Mouse (Mus musculus) ES-CJ7 (cell line): ENCODE measurements around the gene AU018091.
A peak's percentile ranks its signal among the peaks of the same experiment; 100 is the strongest.
"Not testable (repeated sequence)": the region's sequence is repeated elsewhere in the genome, so short reads cannot be mapped to it uniquely, and the experiment has no call there.

Experiments
- DNase-seq: peaks from one replicate; pipeline ENCODE4 v3.0.0; 2011; ENCODE audit warnings: low read depth, low spot score

The AU018091 gene

GRCm38 (mm10) chr7:3168925-3169324, at the start of gene AU018091:
Gene AU018091 (minus strand): TSS chr7:3169203.
- DNase-seq: peak; percentile 73

DNA sequence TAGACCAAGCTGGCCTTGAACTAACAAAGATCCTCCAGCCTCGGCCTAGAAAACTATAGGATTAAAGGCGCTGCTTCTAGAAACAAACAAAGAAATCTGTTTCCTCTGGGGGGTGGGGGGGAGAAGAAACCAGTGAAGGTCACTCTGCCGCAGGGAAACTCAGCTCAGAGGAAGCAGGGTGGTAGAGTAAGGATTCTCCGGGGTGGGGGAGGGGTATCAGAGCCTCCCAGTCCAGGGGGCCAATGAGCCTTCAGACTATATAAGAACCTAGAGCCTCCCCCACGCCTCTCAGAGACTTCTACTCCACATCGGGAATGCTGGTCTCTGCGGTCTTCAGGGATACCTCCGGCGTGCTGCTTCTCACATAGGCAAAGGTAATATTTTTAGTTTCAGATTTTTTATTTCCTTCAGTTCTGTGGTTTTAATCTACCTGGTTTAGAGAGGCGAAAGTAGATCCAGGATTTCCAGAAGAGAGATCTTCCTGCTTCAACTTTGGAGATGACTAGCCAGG, 48.6 kb upstream of the AU018091 start:
- DNase-seq: peak; percentile 99

DNA sequence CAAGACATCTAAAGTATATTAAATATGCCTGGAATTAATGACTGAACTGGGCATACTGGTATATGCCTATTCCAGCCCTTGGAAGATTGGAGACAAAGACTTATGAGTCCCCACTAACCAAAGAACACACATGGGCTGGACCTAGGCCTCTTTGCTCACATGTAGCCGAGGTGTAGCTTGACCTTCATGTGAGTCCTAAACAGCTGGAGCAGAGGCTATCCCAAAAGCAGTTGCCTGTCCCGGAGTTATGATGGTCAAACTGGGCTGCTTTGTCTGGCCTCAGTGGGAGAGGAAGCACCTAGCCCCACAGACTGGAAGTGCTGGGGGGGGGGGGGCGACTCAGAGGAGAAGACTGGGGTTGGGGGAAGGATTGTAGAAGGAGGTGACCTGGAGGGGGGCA, 47.3 kb upstream of the AU018091 start:
- peak; percentile 63 for DNase-seq

- peak; percentile 94 for DNase-seq
Measured at GRCm38 (mm10) chr7:3213557-3213956, 44.6 kb upstream of the AU018091 start.

DNA sequence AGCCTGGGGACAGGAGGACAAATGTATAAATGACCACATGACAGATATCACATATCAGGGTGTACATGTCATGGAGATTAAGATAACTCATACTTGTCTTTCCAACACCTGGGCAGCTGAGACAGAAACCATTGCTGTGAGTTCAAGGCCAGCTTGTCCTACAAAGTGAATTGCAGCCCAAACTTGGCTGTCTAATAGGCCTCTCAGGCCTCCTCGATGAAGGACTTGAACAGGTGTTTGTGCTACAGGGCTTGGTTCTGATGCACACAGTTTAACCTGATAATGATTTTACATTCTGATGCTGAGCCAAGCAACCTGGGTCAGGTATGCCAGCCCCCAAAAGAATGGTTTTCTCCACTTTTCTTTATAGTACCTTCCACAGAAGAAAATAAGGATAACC, 44.2 kb upstream of the AU018091 start:
- peak; percentile 72 for DNase-seq

DNA sequence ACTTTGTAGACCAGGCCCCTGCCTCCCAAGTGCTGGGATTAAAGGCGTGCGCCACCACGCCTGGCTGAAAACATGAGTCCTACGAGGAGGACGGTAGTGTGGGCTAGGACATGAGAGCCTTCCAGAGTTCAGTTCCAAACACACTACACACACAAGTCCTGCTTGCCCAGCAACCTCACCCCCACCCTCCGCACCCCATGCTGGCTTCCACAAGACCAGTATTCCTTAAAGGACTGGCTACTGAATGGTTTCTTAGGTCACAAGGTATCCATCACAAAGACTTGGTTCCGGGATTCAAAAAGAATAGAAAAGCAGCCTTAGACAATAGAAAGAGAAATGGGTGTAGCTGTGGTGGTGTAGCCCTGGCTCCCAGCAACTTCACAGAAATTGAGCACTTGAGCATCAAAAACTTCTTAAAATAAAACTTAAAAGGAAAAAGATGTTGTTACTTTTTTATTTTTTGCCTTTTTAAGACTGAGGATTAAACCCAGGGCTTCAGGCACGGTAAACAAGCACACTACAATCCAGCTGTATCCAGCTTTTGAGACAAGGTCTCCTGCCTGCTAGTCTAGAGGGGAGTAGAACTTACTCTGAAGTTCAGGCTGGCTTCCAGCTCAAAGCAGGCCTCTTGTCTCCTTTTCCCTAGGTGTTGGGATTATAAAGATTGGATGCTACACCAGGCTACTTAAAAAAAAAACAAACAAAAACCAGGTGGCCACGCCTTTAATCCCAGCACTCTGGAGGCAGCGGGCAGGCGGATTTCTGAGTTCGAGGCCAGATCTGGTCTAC, 43.2 kb upstream of the AU018091 start:
- peak; percentile 96 for DNase-seq

GRCm38 (mm10) chr7:3211518-3211917, 42.5 kb upstream of the AU018091 start:
- DNase-seq: peak; percentile 83

DNA sequence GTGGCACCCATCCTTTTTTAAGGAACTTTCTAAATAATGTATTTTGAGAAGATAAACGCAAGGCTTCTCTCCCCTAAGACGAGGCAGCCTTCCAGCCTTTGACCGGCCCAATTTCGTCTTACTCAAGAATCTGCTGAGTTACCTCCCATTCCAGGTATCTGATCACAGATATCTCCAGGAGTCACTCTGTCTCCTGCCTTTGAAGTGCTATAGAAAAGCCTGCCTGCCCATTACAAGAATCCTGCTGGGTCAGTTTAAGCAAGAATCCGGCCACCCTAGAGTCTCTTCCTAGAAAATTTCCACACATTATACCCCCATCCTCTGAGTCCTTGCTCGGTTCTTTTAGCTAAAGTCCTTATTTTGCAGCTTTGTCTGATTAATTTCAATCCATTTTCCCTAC, 41.6 kb upstream of the AU018091 start:
- peak; percentile 71 for DNase-seq

DNA sequence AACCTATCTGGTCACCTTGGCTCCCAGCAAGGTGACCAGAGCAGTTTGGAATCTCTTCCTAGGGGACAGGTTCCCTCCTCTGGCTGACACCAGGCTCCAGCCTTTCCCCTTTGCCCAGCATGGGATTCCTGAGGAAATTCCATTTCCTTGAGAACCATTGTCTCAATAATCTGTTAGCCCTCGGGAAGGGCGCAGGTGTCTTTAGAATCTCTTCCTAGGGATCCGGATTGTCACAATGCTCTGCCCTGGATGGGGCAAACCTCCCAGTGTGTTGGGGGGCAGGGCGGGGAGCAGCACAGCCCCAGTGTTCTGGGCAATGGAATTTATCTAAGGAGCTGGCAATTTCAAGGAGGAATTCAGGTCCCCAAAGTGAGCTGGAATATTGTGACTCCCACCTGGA, 37.5 kb upstream of the AU018091 start:
- DNase-seq: peak; percentile 98

DNA sequence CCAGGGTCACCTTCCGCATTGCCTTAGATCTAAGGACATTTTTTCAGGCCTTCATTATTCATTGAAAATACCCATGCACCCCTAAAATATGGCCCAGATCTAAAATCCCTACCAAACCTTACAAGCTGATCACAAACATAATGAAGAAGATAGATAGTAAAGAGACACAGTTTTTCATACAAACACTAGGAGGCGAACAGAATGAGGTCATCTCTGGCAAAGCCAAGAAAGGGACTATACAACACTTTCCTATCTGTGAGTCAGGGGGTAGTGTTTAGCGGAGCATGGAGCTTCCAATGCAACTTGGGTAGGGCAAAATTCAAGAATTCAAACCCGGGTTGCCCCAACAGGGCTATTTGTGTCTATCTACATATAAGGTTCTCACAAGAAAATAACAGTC, 35.6 kb upstream of the AU018091 start:
- peak; percentile 77 for DNase-seq

DNA sequence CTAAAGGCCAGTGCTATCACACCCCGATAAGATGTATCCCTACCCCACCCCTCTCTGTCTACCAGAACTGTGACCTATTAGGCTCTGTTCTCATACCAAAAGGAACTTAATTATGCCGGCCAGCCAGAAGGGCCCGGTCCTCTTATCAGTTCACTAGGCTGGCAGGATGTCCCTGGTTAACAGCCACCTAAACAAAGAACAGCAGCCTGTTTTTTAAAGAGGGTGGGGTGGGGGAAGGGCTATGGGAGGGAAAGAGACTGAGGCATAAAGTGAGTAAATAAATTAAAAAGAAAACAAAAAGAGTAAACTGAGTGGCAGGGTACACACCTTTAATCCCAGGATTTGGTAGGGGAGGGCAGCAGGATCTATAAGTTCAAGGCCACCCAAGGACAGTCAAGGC, 34.9 kb upstream of the AU018091 start:
- DNase-seq: peak; percentile 83

GRCm38 (mm10) chr7:3201134-3201705, 32.2 kb upstream of the AU018091 start:
- DNase-seq: peak; percentile 99

DNA sequence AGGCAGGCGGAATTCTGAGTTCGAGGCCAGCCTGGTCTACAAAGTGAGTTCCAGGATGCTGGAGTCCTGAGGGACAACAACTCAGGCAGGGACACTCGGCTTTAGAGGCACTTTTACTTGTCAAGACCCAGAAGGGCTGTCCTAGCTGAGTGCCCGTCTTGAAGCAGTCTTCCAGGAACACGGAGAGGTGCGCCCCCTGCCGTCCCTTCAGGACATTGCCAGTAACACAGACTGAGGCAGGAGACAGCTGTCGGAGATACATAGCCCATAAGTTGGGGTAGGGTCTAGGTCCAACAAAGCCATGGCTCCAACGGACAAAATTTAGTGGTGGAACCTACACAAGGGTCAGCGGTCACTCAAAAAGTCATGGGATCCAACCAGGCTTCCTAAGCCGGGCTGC, 29.9 kb upstream of the AU018091 start:
- DNase-seq: peak; percentile 92

- peak; percentile 83 for DNase-seq
Measured at GRCm38 (mm10) chr7:3195850-3196249, 26.8 kb upstream of the AU018091 start.

GRCm38 (mm10) chr7:3194531-3194930, 25.5 kb upstream of the AU018091 start:
- DNase-seq: peak; percentile 49

DNA sequence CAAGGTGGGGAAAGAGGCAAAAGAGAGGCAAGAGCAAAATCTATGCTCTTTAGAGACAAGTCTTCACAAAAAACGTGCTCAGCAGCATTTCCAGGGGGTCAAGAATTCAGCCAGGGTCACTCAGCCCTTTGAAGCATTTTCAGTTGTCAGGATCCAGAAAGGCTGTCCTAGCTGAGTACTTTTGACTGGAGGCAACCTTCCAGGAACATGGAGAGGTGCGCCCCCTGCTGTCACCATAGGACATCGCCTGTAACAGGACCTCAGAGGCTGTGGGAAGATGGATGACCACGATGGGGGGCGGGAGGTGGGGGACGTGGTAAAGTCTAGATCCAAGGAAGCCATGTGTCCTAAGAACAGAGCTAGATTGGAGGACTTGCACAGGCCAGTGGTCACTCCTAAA, 24.9 kb upstream of the AU018091 start:
- DNase-seq: peak; percentile 96

DNA sequence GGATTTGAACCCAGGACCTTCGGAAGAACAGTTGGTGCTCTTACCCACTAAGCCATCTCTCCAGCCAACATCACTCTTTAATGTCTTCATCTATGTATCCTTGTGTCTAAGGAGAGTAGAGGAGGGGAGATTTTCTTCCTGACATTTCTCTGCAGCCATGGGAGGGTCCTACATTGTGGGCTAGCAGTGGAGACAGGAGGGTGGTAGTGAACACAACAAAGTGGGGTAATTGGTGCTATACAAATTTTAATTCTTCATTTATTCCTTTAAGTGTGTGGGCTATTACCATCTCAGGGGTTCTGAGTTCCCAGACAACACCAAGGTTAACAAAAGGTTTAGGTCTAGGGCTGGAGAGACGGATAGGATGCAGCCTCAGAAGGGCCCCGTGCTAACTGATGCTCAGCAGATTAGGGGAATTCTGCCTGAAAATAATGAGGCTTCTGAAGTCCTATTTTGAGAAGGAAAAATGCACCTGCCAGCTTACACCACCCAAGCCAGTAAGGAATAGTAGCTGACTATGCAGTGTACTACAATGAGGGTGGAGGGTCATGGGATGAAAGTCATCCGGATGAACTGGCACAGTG, 24.1 kb upstream of the AU018091 start:
- peak; percentile 92 for DNase-seq

DNA sequence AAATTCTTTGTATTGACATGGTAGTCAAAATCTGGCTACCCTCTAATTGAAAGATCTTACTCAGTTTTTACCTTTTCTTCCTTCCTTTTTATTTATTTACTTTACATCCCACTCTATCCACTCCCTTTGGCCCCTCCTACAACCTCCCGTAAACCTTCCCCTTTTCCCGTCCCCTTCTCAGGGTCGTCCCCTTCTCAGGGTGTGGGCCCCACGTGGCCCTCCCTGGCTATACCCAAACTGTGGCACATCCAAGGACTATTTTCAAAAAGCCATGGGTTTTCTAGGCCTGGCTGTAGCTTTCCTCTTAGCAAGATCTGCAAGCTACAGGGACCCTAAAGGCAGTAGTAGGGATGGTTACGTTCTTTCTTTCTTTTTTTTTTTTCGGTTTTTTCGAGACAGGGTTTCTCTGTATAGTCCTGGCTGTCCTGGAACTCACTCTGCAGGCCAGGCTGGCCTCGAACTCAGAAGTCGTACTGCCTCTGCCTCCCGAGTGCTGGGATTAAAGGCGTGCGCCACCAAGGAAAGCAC, 23.0 kb upstream of the AU018091 start:
- peak; percentile 81 for DNase-seq

GRCm38 (mm10) chr7:3186726-3187125, 17.7 kb upstream of the AU018091 start:
- not testable (repeated sequence) for DNase-seq

DNA sequence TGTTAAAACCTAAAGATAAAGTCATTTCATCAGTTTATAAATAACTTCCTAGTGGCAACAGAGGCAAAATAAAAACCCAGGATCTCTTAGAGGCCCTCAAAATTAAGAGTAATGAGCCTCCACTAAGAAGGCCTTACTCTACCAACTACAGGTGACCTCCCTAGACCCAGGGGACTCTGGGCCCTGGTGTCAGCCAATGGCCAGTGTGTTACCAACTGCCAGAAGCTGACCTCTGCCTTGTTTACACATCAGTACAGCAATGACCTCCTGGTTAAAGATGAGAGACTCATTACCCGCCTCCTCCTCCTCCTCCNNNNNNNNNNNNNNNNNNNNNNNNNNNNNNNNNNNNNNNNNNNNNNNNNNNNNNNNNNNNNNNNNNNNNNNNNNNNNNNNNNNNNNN, 17.1 kb upstream of the AU018091 start:
- no peak for DNase-seq

DNA sequence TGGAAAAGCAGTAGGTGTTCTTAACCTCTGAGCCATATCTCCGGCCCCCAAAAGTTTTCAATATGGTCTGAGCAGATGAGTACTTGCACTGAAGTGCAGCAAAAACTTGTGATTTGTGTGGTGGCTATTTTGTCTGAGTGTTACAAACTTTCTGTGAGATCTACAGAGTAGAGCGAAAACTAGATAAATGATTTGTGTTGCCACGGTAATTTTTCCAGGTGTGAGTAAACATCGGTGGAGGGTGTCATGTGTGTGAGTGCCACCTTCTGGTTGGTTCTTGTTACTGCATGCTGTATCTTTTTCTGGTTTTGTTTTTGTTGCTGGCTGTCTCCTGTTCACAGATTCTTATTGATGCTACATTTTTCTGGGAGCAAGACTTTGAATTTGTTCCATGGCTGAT, 15.4 kb upstream of the AU018091 start:
- DNase-seq: peak; percentile 78

DNA sequence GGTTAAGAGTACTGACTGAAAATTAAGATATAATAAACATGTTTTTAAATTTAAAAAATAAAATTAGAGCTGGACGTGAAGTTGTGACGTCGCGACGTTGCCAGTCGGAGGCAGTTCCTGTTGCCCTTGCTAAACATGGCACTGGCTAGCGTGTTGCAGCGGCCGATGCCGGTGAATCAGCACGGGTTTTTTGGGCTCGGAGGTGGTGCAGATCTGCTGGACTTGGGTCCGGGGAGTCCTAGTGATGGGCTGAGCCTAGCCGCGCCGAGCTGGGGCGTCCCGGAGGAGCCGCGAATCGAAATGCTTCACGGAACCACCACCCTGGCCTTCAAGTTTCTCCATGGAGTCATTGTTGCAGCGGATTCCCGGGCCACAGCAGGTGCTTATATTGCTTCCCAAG, 12.0 kb upstream of the AU018091 start:
- DNase-seq: not testable (repeated sequence)
